Mouse (Mus musculus) cerebellum, adult 2 months (tissue): ENCODE data around the gene Kcmf1. TPM values are rescaled to one million over a fixed set of nuclear protein-coding genes. Genes with fewer than 3 reads are reported as not detected.
"Not testable (repeated sequence)": the region's sequence is repeated elsewhere in the genome, so short reads cannot be mapped to it uniquely, and the experiment has no call there.

Source experiments
- DNase-seq, 2 experiments: peaks; one replicate each; pipeline ENCODE4 v3.0.0; 2021
- H3K27ac ChIP-seq: fragments of 200-500 bp; 2 replicates; pipeline ENCODE4 v1.5.1; 2012; ENCODE audit warnings: low read length, control low read depth, inconsistent platforms; ENCODE audit not compliant: insufficient read depth
- H3K27me3 ChIP-seq: fragments of 200-500 bp; 2 replicates; pipeline ENCODE4 v1.6.1; 2012; ENCODE audit warnings: inconsistent platforms, mild to moderate bottlenecking, low read length, moderate library complexity; ENCODE audit not compliant: control insufficient read depth, insufficient read depth
- H3K4me1 ChIP-seq: fragments of 200-500 bp; 2 replicates; pipeline ENCODE4 v1.6.1; 2011; ENCODE audit warnings: low read length; ENCODE audit not compliant: control insufficient read depth, insufficient read depth
- H3K4me3 ChIP-seq: fragments of 200-500 bp; replicated peaks from 2 replicates; pipeline ENCODE3; 2011; ENCODE audit warnings: mild to moderate bottlenecking, low read depth, low read length, control low read depth; ENCODE audit not compliant: insufficient read depth
- CTCF ChIP-seq: fragments of 200-500 bp; IDR thresholded peaks from 2 replicates; pipeline ENCODE4 v1.5.1; 2011; ENCODE audit warnings: low read depth, mild to moderate bottlenecking, control low read depth, low read length, moderate library complexity, borderline replicate concordance; ENCODE audit not compliant: insufficient read depth
- POLR2A ChIP-seq: fragments of 200-500 bp; IDR thresholded peaks from 2 replicates; pipeline ENCODE4 v1.6.1; 2011; ENCODE audit warnings: low read length, control low read depth, borderline replicate concordance; ENCODE audit not compliant: insufficient read depth
- WGBS: fragments of 180-500 bp; shearing (Covaris S2); methylation state at CpG from one replicate; pipeline ENCODE4 v1.1.7; 2018; 5-methylcytosine and 5-hydroxymethylcytosine counted together
- polyA plus RNA-seq: library from polyadenylated mRNA; depleted of rRNA; stranded (reverse); fragments of >200 nt; gene quantifications from 2 replicates; pipeline ENCODE4 v1.2.3, GENCODE M21; 2012

The Kcmf1 gene
- polyA plus RNA-seq, 1 experiment: 86.1 TPM

DNA sequence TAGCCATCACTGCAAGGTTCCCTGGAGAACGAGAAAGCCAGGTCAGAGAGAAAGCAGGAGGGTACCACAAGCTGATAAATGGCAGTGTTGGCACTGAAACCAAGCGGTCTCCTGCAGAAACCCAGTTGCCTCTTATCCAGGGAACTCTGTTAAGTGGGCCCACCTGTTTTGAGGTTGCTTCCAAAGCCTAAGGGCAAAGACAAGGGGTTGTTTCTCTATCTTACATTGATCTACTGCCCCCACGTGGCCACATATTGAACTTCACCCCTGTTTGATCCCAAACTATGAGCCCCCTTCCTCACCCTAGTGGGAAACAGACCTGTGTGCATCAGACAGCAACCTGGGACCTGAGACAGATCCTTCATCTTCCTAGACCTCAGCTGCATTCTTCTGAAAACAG is 68.5 kb downstream of the Kcmf1 start:
- no peak overlapping the region for H3K4me3 ChIP-seq
- no peaks in the 10 kb centered on the region for H3K27me3 ChIP-seq
- peak; percentile 19 to 33 for DNase-seq
- WGBS: 28% methylated on average over 3 of the region's 3 CpGs
- TF ChIP-seq CTCF (peak; percentile 63; the same call in 1 of the 2 replicates), POLR2A (no peak)
- H3K27ac ChIP-seq: no peak overlapping the region
- no peaks in the 10 kb centered on the region for H3K4me1 ChIP-seq

- H3K4me3 ChIP-seq: no peak overlapping the region
- no peaks in the 10 kb centered on the region; the same call in 1 of the 2 replicates for H3K27me3 ChIP-seq
- H3K4me1 ChIP-seq: no peaks in the 10 kb centered on the region
- H3K27ac ChIP-seq: no peak overlapping the region
- DNase-seq: no peak
- WGBS: 87% methylated on average over 3 of the region's 3 CpGs
- TF ChIP-seq POLR2A (no peak), CTCF (0 out of 2 replicates have a peak, but pooled peaks have one; percentile 7)
Observed at GRCm38 (mm10) chr6:72828857-72829256, 70.9 kb downstream of the Kcmf1 start.

DNA sequence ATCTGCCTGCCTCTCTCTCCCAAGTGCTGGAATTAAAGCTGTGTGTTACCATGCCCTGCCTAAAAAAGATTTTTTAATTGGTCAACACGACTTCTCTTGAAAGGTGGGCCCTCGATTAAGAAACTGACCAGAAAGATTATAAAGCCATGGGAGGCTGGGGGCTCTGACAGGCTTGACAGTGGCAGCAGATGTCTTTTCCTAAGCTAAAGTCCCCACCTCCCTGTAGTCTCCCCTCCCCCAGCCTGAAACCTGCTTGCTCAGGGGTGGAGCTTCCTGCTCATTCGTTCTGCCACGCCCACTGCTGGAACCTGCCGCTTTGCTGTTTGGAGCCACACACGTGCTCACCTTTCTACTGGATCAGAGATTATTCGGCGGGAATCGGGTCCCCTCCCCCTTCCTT is 71.7 kb downstream of the Kcmf1 start:
- not testable (repeated sequence) for DNase-seq, H3K4me1 ChIP-seq, H3K27me3 ChIP-seq, H3K4me3 ChIP-seq, H3K27ac ChIP-seq
- 13% methylated on average over 9 of the region's 9 CpGs for WGBS

DNA sequence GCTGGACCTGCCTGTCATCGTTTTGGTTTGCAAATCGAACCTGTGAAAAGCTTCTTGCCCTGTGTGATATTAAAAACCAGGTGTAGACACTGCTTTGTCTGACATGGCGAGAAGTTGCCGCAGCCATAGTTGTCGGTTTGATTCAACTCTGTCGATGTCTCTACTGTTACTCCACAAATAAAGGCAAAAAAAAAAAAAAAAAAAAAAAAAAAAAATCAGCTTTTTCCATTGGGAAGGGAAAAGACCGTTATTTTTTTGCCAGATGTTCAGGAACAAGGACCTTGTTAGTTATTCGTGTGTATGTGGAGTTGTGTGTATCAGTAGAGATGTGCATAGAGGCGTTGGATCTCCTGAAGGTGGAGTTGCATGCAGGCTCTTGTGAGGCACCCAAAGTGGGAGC is 74.0 kb downstream of the Kcmf1 start:
- TF ChIP-seq CTCF (no peak), POLR2A (no peak)
- DNase-seq: no peak
- Histone ChIP-seq H3K4me3 (no peak overlapping the region), H3K27me3 (no peaks in the 10 kb centered on the region; the same call in 1 of the 2 replicates), H3K4me1 (no peaks in the 10 kb centered on the region), H3K27ac (no peak overlapping the region)
- WGBS: 60% methylated on average over 9 of the region's 9 CpGs

DNA sequence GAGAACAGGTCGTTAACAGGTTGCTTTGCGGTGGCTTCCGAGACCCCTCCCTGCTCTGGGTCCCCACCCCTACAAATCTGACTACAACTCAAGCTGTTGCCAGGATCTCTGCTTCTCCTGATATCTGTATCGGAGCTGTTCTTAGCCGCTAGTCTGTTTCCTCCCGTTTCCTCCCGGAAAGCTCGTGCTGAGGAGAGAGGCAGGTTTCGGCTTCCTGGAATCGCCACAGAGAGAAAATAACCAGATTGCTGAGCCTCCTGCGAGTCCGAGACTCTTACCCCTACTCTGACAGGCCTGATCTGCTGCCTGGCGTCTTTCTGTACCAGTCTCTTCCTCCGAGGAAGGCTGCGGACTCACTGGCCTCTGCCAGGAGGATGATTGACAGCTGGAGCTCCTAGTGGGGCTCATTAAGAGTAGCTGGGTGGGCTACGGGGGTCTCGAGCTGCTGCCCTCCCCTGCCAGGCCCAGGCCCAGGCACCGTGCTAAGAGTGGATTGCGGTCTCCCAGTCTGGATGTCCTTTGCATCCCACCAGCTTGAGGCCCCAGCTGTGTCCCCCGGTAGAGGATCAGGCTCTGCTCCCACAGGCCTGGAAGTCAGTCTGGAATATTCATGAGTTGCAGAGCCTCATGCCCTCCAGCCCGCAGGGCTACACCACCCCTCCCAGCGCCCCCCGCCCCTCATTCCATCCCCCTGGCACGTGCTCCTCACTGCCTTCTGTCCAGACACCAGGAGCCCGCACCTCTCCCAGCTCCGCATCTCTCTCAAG is 74.6 kb downstream of the Kcmf1 start:
- WGBS: 7% methylated on average over 26 of the region's 26 CpGs
- Histone ChIP-seq H3K27me3 (no peaks in the 10 kb centered on the region; the same call in 1 of the 2 replicates), H3K27ac (no peak overlapping the region), H3K4me1 (no peaks in the 10 kb centered on the region), H3K4me3 (peak overlapping the region; percentile 55)
- no peak for DNase-seq
- TF ChIP-seq POLR2A (no peak), CTCF (no peak)

DNA sequence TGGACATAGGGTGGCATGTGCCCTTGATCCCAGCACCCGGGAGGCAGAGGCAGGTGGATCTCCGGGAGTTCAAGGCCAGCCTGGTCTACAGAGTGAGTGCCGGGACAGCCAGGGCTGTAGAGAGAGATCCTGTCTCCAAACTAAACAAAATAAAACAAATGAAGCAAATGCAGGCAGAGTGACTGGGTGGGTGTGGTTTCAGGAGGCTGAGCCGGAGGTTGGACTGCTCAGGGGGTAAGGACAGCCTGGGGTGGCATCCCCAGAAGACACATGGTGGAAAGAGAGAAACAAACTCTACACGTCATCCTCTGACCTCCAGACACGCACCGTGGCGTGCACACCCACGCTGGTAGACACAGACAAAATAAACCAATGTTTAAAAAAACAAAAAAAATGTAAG is 86.3 kb downstream of the Kcmf1 start:
- WGBS: 67% methylated on average over 9 of the region's 9 CpGs
- H3K27ac ChIP-seq: no peak overlapping the region
- H3K27me3 ChIP-seq: no peaks in the 10 kb centered on the region
- DNase-seq: no peak
- no peaks in the 10 kb centered on the region for H3K4me1 ChIP-seq
- TF ChIP-seq POLR2A (no peak), CTCF (no peak)
- no peak overlapping the region for H3K4me3 ChIP-seq

- Histone ChIP-seq H3K4me3 (no peak overlapping the region), H3K27ac (no peak overlapping the region), H3K4me1 (no peaks in the 10 kb centered on the region), H3K27me3 (no peaks in the 10 kb centered on the region)
- TF ChIP-seq CTCF (no peak), POLR2A (no peak)
- 17% methylated on average over 7 of the region's 7 CpGs for WGBS
- no peak for DNase-seq
Observed at GRCm38 (mm10) chr6:72810248-72810647, 89.5 kb downstream of the Kcmf1 start.

GRCm38 (mm10) chr6:72809522-72810149 is 90.1 kb downstream of the Kcmf1 start:
- no peak for TF ChIP-seq POLR2A
- TF ChIP-seq CTCF: no peak
- H3K4me1 ChIP-seq: no peaks in the 10 kb centered on the region
- no peak overlapping the region for H3K27ac ChIP-seq
- H3K27me3 ChIP-seq: no peaks in the 10 kb centered on the region
- no peak overlapping the region for H3K4me3 ChIP-seq
- DNase-seq: no peak
- 69% methylated on average over 4 of the region's 4 CpGs for WGBS
